8 mouse cellular contexts compared by ENCODE assay signal in genomic region chr16:35270353-35270934, GRCm38 (mm10).
DNase-seq lines count a peak whose midpoint lies in the region; ATAC-seq and TF ChIP-seq lines count a peak whose summit lies in the region.

No protein-coding gene starts in this region.

- no peak overlapping the region for H3K4me3 ChIP-seq in hindbrain, postnatal 0 days (ENCODE audit: low read length)
- H3K4me3 ChIP-seq in left cerebral cortex, adult 2 months: no peak overlapping the region
- H3K4me3 ChIP-seq in midbrain, embryonic 10.5 days: no peak overlapping the region

- TF ChIP-seq CTCF in hindbrain, postnatal 0 days (IDR thresholded peaks at IDR 0.05; ENCODE audit: low read depth): peak; percentile 99
- TF ChIP-seq CTCF in left cerebral cortex, adult 2 months (IDR thresholded peaks at IDR 0.05): peak; percentile 95

- no peaks in the 10 kb centered on the region for H3K9me3 ChIP-seq in hindbrain, postnatal 0 days (ENCODE audit: low read length)
- no peaks in the 10 kb centered on the region for H3K9me3 ChIP-seq in midbrain, embryonic 10.5 days (replicated peaks)

- no peak overlapping the region for H3K27ac ChIP-seq in hindbrain, postnatal 0 days
- H3K27ac ChIP-seq in left cerebral cortex, adult 2 months: no peak overlapping the region
- no peak overlapping the region; the same call in 1 of the 2 replicates for H3K27ac ChIP-seq in midbrain, embryonic 10.5 days (replicated peaks)

- H3K4me1 ChIP-seq in hindbrain, postnatal 0 days (ENCODE audit: insufficient read depth, low read length): no peaks in the 10 kb centered on the region
- peaks cover 26% of the 10 kb centered on the region for H3K4me1 ChIP-seq in midbrain, embryonic 10.5 days

- peak; percentile 74 for DNase-seq in WW6 (ENCODE audit: low read depth, low spot score)
- peak; percentile 97 to 98 for DNase-seq in cerebellum, postnatal 14 days
- DNase-seq in gastrocnemius, adult 18-20 months (ENCODE audit: low spot score): peak; percentile 80
- peak; percentile 97 for DNase-seq in hindbrain, postnatal 0 days (ENCODE audit: low spot score)
- peak; percentile 84 to 87 for DNase-seq in left cerebral cortex, adult 2 months (ENCODE audit: extremely low spot score in 1 of 2, low spot score in 2 of 2)
- DNase-seq in midbrain, embryonic 10.5 days (ENCODE audit: low spot score): peak; percentile 84
- DNase-seq in right cerebral cortex, postnatal 4 days: peak; percentile 91
- peak; percentile 64 for DNase-seq in yolk sac, embryonic 10.5 days (ENCODE audit: low spot score)

- intact Hi-C loops in left cerebral cortex, adult 2 months (cut with DNase I): loop anchor here (1.0 to 2.0 kb wide), 3 partner anchors 115 to 214 kb away; no protein-coding TSS in a partner anchor

- no peak overlapping the region for H3K4me2 ChIP-seq in hindbrain, postnatal 0 days (ENCODE audit: low read depth, low read length)

- H3K36me3 ChIP-seq in hindbrain, postnatal 0 days (ENCODE audit: insufficient read depth, low read length): peaks cover 6% of the 10 kb centered on the region
- H3K36me3 ChIP-seq in midbrain, embryonic 10.5 days: no peaks in the 10 kb centered on the region

- WGBS in hindbrain, postnatal 0 days: 32% methylated on average over 10 of the region's 10 CpGs
- 41% methylated on average over 10 of the region's 10 CpGs for WGBS in midbrain, embryonic 10.5 days

- ATAC-seq in hindbrain, postnatal 0 days: peak; percentile 46

- no peaks in the 10 kb centered on the region for H3K27me3 ChIP-seq in hindbrain, postnatal 0 days (ENCODE audit: insufficient read depth, low read length)
- peaks cover 16% of the 10 kb centered on the region for H3K27me3 ChIP-seq in midbrain, embryonic 10.5 days (ENCODE audit: low read depth, poor library complexity, severe bottlenecking)

- H3K9ac ChIP-seq in hindbrain, postnatal 0 days (replicated peaks; ENCODE audit: low read length): no peak overlapping the region
